Mouse (Mus musculus) midbrain, embryonic 11.5 days (tissue): Measurements from ENCODE around the gene Mcidas. TPM values are rescaled to one million over a fixed set of nuclear protein-coding genes. Genes with fewer than 3 reads are reported as not detected.

Experiments
- ATAC-seq: fragments of 200-750 bp; cut with Nextera tagmentation; 2 replicates; pipeline ENCODE4 v1.8.0; 2017; ENCODE audit warnings: moderate TSS enrichment, moderate library complexity; ENCODE audit not compliant: low FRiP score
- DNase-seq: peaks from one replicate; pipeline ENCODE4 v3.0.0; 2015; ENCODE audit warnings: low spot score; ENCODE audit errors: missing footprints
- H3K27ac ChIP-seq: fragments of 300-500 bp; sonication (generic); 2 replicates; pipeline ENCODE4 v1.5.1; 2014; ENCODE audit warnings: low read depth, low read length
- H3K27me3 ChIP-seq: fragments of 300-500 bp; sonication (generic); 2 replicates; pipeline ENCODE4 v1.6.1; 2014; ENCODE audit warnings: mild to moderate bottlenecking, low read length, moderate library complexity, mixed read lengths; ENCODE audit not compliant: control insufficient read depth, insufficient read depth
- H3K36me3 ChIP-seq: fragments of 300-500 bp; sonication (generic); 2 replicates; pipeline ENCODE4 v1.6.1; 2014; ENCODE audit warnings: mild to moderate bottlenecking, low read length, moderate library complexity, mixed read lengths; ENCODE audit not compliant: control insufficient read depth, insufficient read depth
- H3K4me1 ChIP-seq: fragments of 300-500 bp; sonication (generic); 2 replicates; pipeline ENCODE4 v1.6.1; 2014; ENCODE audit warnings: low read length; ENCODE audit not compliant: control insufficient read depth, insufficient read depth
- H3K4me2 ChIP-seq: fragments of 300-500 bp; sonication (generic); 2 replicates; pipeline ENCODE4 v1.6.1; 2014; ENCODE audit warnings: mild to moderate bottlenecking, moderate library complexity
- H3K4me3 ChIP-seq: fragments of 300-500 bp; sonication (generic); 2 replicates; pipeline ENCODE4 v1.5.1; 2014; ENCODE audit warnings: low read depth, low read length
- H3K9ac ChIP-seq: fragments of 300-500 bp; sonication (generic); 2 replicates; pipeline ENCODE4 v1.6.1; 2014; ENCODE audit warnings: low read length
- H3K9me3 ChIP-seq: fragments of 300-500 bp; sonication (generic); 2 replicates; pipeline ENCODE4 v1.6.1; 2016; ENCODE audit warnings: low read length; ENCODE audit not compliant: control insufficient read depth
- WGBS: fragments of 180-500 bp; shearing (Covaris S2); extraction: QIAGEN DNeasy Blood & Tissue Kit; methylation state at CpG from one replicate; pipeline ENCODE4 v1.1.7; 2014; 5-methylcytosine and 5-hydroxymethylcytosine counted together
- microRNA counts: library from miRNA; unstranded; fragments of <30 nt; microRNA quantifications from one replicate; lab custom pipeline; 2015
- microRNA-seq: library from miRNA; unstranded; fragments of <30 nt; microRNA quantifications from one replicate; pipeline ENCODE4, GENCODE M21; 2017
- polyA plus RNA-seq: library from polyadenylated mRNA; unstranded; fragments of >200 nt; fragmentation: Nextera tagmentation; extraction: Ambion mirVana; gene quantifications from 2 replicates; pipeline ENCODE4 v1.2.1, GENCODE M21; 2014

The Mcidas gene
- polyA plus RNA-seq, 1 experiment from 2014 or later = 0.12 TPM

GRCm38 (mm10) chr13:113046211-113046883 lies 52.7 kb downstream of the Mcidas start, which contains the start of gene Gpx8:
Gene Gpx8 (minus strand): TSS chr13:113046410.
- DNase-seq (peak; percentile 96), ATAC-seq (peak; percentile 92)
- H3K4me3 ChIP-seq = peak within 1 kb of the TSS; percentile 45
- H3K4me2 ChIP-seq = peak within 1 kb of the TSS; percentile 47
- H3K9ac ChIP-seq = peak within 1 kb of the TSS; percentile 60
- H3K9me3 ChIP-seq = no peaks in the 10 kb centered on the region
- peaks cover 5% of the 10 kb centered on the region; the same call in 1 of the 2 replicates for H3K36me3 ChIP-seq
- H3K27ac ChIP-seq = no peak within 1 kb of the TSS
- no peaks in the 10 kb centered on the region for H3K27me3 ChIP-seq
- WGBS = 6% methylated on average over 21 of the region's 21 CpGs
- peaks cover 4% of the 10 kb centered on the region for H3K4me1 ChIP-seq

GRCm38 (mm10) chr13:113047018-113047417 lies 53.4 kb downstream of the Mcidas start:
- no peak overlapping the region for H3K4me2 ChIP-seq
- no peaks in the 10 kb centered on the region for H3K9me3 ChIP-seq
- DNase-seq = no peak
- peaks cover 5% of the 10 kb centered on the region; the same call in 1 of the 2 replicates for H3K36me3 ChIP-seq
- H3K27me3 ChIP-seq = no peaks in the 10 kb centered on the region
- no peak overlapping the region for H3K27ac ChIP-seq
- H3K4me3 ChIP-seq = no peak overlapping the region
- peak; percentile 45 for ATAC-seq
- H3K4me1 ChIP-seq = peaks cover 4% of the 10 kb centered on the region
- no peak overlapping the region for H3K9ac ChIP-seq

- Histone ChIP-seq H3K9ac (no peak overlapping the region), H3K36me3 (peaks cover 3% of the 10 kb centered on the region; the same call in 1 of the 2 replicates), H3K27ac (no peak overlapping the region), H3K27me3 (no peaks in the 10 kb centered on the region), H3K4me3 (no peak overlapping the region), H3K9me3 (no peaks in the 10 kb centered on the region), H3K4me2 (no peak overlapping the region), H3K4me1 (peaks cover 4% of the 10 kb centered on the region)
- WGBS = 74% methylated on average over 3 of the region's 3 CpGs
- no peak for DNase-seq
- ATAC-seq = no peak
These were observed 54.0 kb downstream of the Mcidas start for GRCm38 (mm10) chr13:113047647-113048046.

MicroRNA genes within 50 kb of the gene (microRNA counts, 519-probe panel; counts per million panel counts)
- microRNA mmu-miR-449a (lab: Ali Mortazavi, UCI) = not detected
- microRNA mmu-miR-449b (lab: Ali Mortazavi, UCI) = not detected
- not detected for microRNA mmu-miR-449c (lab: Ali Mortazavi, UCI)

Small RNA genes lying within 50 kb of the gene (microRNA-seq; reads per million reads assigned to microRNA genes)
- 459 reads per million, percentile 70 among the genes with 10 or more reads in this experiment for gene Mir449a
- gene Mir449b = not detected
- 0.76 reads per million for gene Mir449c

Other genes with a start within 250 kb of the Mcidas start
- gene Plpp1, start 193.1 kb upstream of the Mcidas start, polyA plus RNA-seq = 19.1 and 20.1 TPM in 2 replicates
- 104 and 115 TPM in 2 replicates for gene Mtrex, start 66.4 kb upstream of the Mcidas start, polyA plus RNA-seq
- 32.1 and 36.8 TPM in 2 replicates for gene Dhx29, start 66.4 kb upstream of the Mcidas start, polyA plus RNA-seq
- 0.39 and 0.68 TPM in 2 replicates for gene Ccno, start 6.0 kb upstream of the Mcidas start, polyA plus RNA-seq
- not detected in 2 replicates for gene Cdc20b, start 41.3 kb downstream of the Mcidas start, polyA plus RNA-seq
- gene Gpx8, start 52.6 kb downstream of the Mcidas start, polyA plus RNA-seq = 117 and 123 TPM in 2 replicates
- gene Gzma, start 107.1 kb downstream of the Mcidas start, polyA plus RNA-seq = not detected in 2 replicates
- gene Esm1, start 215.8 kb downstream of the Mcidas start, polyA plus RNA-seq = 0.86 and 0.97 TPM in 2 replicates
- not detected in 2 replicates for gene Gzmk, start 232.1 kb downstream of the Mcidas start, polyA plus RNA-seq